Mouse (Mus musculus): ENCODE measurements around the gene Phf23. TPM values are rescaled to one million over a fixed set of nuclear protein-coding genes. Genes with fewer than 3 reads are reported as not detected.
A peak's percentile ranks its signal among the peaks of the same experiment; 100 is the strongest.

Phf23 gene
- total and polyA plus RNA-seq, 3 experiments: 11.5 to 22.8 (median 18.1) TPM

- H3K36me3 ChIP-seq (ENCODE audit: control insufficient read depth, insufficient read depth, low read length): peaks cover 3% of the 10 kb centered on the region
These were observed 15.8 kb upstream of the Phf23 start for GRCm38 (mm10) chr11:69979827-69980195.

GRCm38 (mm10) chr11:69980196-69981140 lies 15.1 kb upstream of the Phf23 start:
- no peak for TF ChIP-seq CTCF (IDR thresholded peaks at IDR 0.05)
- TF ChIP-seq POLR2A (IDR thresholded peaks at IDR 0.05; ENCODE audit: insufficient read depth, low read depth, low read length): peak; percentile 88
- peak; percentile 56; the same call in 1 of the 2 replicates for TF ChIP-seq EP300 (IDR thresholded peaks at IDR 0.05; ENCODE audit: insufficient read depth, low read depth, low read length)
- Histone ChIP-seq H3K9ac (ENCODE audit: low read depth, low read length) (peak overlapping the region; percentile 91), H3K27me3 (ENCODE audit: control insufficient read depth, insufficient read depth, low read length) (no peaks in the 10 kb centered on the region), H3K4me3 (peak overlapping the region; percentile 85), H3K36me3 (ENCODE audit: control insufficient read depth, insufficient read depth, low read length) (peaks cover 3% of the 10 kb centered on the region), H3K27ac (peak overlapping the region; percentile 90), H3K79me2 (replicated peaks; ENCODE audit: control insufficient read depth, insufficient read depth, low read length) (0 out of 2 replicates have a peak, but pooled peaks cover 1% of the 10 kb centered on the region), H3K4me1 (ENCODE audit: control insufficient read depth, insufficient read depth, low read length) (peaks cover 5% of the 10 kb centered on the region)
- DNase-seq: peak; percentile 97 to 99
- intact Hi-C loops (cut with DNase I): loop anchor here (2.0 kb wide), 1 partner anchor 14 kb away; the partner anchor contains the start of gene Phf23
- WGBS: under 1% methylated on average over 41 of the region's 60 CpGs

More at GRCm38 (mm10) chr11:69979827-69980195, 15.8 kb upstream of the Phf23 start:
- peak overlapping the region; percentile 62 for H3K9ac ChIP-seq (ENCODE audit: low read depth, low read length)
- whole genome bisulfite sequencing: 3% methylated on average over 16 of the region's 16 CpGs
- H3K27ac ChIP-seq: peak overlapping the region; percentile 90
- no peaks in the 10 kb centered on the region for H3K27me3 ChIP-seq (ENCODE audit: control insufficient read depth, insufficient read depth, low read length)
- intact Hi-C loops (cut with DNase I): loop anchor here (2.0 kb wide), 1 partner anchor 15 kb away; the partner anchor contains the start of gene Phf23
- no peak for DNase-seq
- H3K4me3 ChIP-seq: peak overlapping the region; percentile 85
- peaks cover 5% of the 10 kb centered on the region for H3K4me1 ChIP-seq (ENCODE audit: control insufficient read depth, insufficient read depth, low read length)
- H3K79me2 ChIP-seq (replicated peaks; ENCODE audit: control insufficient read depth, insufficient read depth, low read length): 0 out of 2 replicates have a peak, but pooled peaks cover 1% of the 10 kb centered on the region
- TF ChIP-seq CTCF (IDR thresholded peaks at IDR 0.05): no peak
- TF ChIP-seq POLR2A (IDR thresholded peaks at IDR 0.05; ENCODE audit: insufficient read depth, low read depth, low read length): no peak
- TF ChIP-seq EP300 (IDR thresholded peaks at IDR 0.05; ENCODE audit: insufficient read depth, low read depth, low read length): no peak

DNA sequence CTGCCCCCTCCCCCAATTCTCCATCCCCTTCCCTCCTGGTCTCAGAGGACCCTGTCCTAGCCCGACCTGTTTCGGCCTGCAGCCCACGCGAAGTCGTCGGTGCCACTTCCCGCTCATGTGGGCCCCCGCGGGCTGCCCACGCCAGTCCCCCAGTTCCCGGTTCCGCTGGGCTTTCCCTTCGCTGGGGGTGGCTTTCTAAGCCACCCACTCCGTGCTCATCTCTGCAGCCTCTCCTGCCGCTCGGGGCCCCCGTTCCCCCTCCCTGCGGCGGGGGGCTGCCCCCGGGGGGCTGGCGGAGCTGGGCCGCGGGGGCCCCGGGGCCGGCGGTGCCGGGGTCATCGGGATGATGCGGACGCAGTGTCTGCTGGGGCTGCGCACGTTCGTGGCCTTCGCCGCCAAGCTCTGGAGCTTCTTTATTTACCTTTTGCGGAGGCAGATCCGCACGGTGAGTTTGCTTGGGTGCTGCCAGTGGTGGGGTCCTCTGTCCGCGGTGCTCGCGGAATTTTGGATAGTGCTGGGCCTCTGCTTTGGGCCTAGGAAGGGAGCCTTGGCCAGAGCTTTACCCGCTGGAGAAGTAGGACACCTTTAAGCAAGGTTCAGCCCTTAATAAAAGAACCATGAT lies 14.3 kb upstream of the Phf23 start, which contains the start of gene Ctdnep1:
Gene Ctdnep1, plus strand, starts transcription at position 16 of the 622 bp plus-strand sequence.
- intact Hi-C loops (cut with DNase I): loop anchor here (2.0 kb wide), 1 partner anchor 14 kb away; the partner anchor contains the start of gene Phf23
- no peak for DNase-seq

GRCm38 (mm10) chr11:69982225-69982624 lies 13.4 kb upstream of the Phf23 start, which contains the start of gene Elp5:
TSS of gene Elp5 (minus strand) at chr11:69982517.
- no peak for DNase-seq
- 30% methylated on average over 8 of the region's 8 CpGs for WGBS
- no peak for TF ChIP-seq CTCF (IDR thresholded peaks at IDR 0.05)
- no peak for TF ChIP-seq POLR2A (IDR thresholded peaks at IDR 0.05; ENCODE audit: insufficient read depth, low read depth, low read length)
- TF ChIP-seq EP300 (IDR thresholded peaks at IDR 0.05; ENCODE audit: insufficient read depth, low read depth, low read length): no peak
- Histone ChIP-seq H3K4me1 (ENCODE audit: control insufficient read depth, insufficient read depth, low read length) (peaks cover 5% of the 10 kb centered on the region), H3K27ac (peak within 1 kb of the TSS; percentile 90), H3K79me2 (replicated peaks; ENCODE audit: control insufficient read depth, insufficient read depth, low read length) (0 out of 2 replicates have a peak, but pooled peaks cover 1% of the 10 kb centered on the region), H3K36me3 (ENCODE audit: control insufficient read depth, insufficient read depth, low read length) (peaks cover 3% of the 10 kb centered on the region), H3K9ac (ENCODE audit: low read depth, low read length) (peak within 1 kb of the TSS; percentile 91), H3K4me3 (peak within 1 kb of the TSS; percentile 85), H3K27me3 (ENCODE audit: control insufficient read depth, insufficient read depth, low read length) (no peaks in the 10 kb centered on the region)
- intact Hi-C loops (cut with DNase I): no loop called here

More for the DNA sequence above, 14.3 kb upstream of the Phf23 start, which contains the start of gene Ctdnep1:
- H3K27me3 ChIP-seq (ENCODE audit: control insufficient read depth, insufficient read depth, low read length): no peaks in the 10 kb centered on the region
- peak within 1 kb of the TSS; percentile 85 for H3K4me3 ChIP-seq
- peaks cover 5% of the 10 kb centered on the region for H3K4me1 ChIP-seq (ENCODE audit: control insufficient read depth, insufficient read depth, low read length)
- peak within 1 kb of the TSS; percentile 91 for H3K9ac ChIP-seq (ENCODE audit: low read depth, low read length)
- no peak for TF ChIP-seq POLR2A (IDR thresholded peaks at IDR 0.05; ENCODE audit: insufficient read depth, low read depth, low read length)
- no peak for TF ChIP-seq EP300 (IDR thresholded peaks at IDR 0.05; ENCODE audit: insufficient read depth, low read depth, low read length)
- TF ChIP-seq CTCF (IDR thresholded peaks at IDR 0.05): no peak
- H3K36me3 ChIP-seq (ENCODE audit: control insufficient read depth, insufficient read depth, low read length): peaks cover 3% of the 10 kb centered on the region
- H3K79me2 ChIP-seq (replicated peaks; ENCODE audit: control insufficient read depth, insufficient read depth, low read length): 0 out of 2 replicates have a peak, but pooled peaks cover 1% of the 10 kb centered on the region
- peak within 1 kb of the TSS; percentile 90 for H3K27ac ChIP-seq
- under 1% methylated on average over 41 of the region's 43 CpGs for WGBS

DNA sequence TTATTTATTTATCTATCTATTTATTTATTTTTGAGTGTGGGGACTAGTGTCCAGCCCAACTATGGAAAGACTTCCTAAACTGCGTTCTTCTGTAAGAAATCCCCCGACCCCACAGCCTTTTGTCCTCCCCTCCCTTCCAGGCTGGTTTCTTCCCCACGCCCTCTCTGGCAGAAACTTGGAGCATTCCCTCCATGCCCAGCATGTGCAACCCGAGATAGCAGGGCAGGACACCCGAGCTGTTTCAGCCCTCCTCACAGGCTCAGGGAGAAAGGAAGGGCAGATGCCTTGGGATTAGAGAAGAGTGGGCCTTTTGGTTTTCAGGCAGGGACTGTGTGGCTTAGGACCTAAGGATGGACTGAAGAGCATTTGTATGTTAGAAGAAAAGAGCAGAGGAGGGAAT lies 12.7 kb upstream of the Phf23 start:
- Histone ChIP-seq H3K27ac (peak overlapping the region; percentile 90), H3K4me3 (no peak overlapping the region; the same call in 1 of the 2 replicates), H3K9ac (ENCODE audit: low read depth, low read length) (peak overlapping the region; percentile 50), H3K27me3 (ENCODE audit: control insufficient read depth, insufficient read depth, low read length) (no peaks in the 10 kb centered on the region), H3K36me3 (ENCODE audit: control insufficient read depth, insufficient read depth, low read length) (peaks cover 3% of the 10 kb centered on the region), H3K4me1 (ENCODE audit: control insufficient read depth, insufficient read depth, low read length) (peaks cover 5% of the 10 kb centered on the region), H3K79me2 (replicated peaks; ENCODE audit: control insufficient read depth, insufficient read depth, low read length) (0 out of 2 replicates have a peak, but pooled peaks cover 1% of the 10 kb centered on the region)
- intact Hi-C loops (cut with DNase I): no loop called here
- 19% methylated on average over 5 of the region's 5 CpGs for WGBS
- TF ChIP-seq POLR2A (IDR thresholded peaks at IDR 0.05; ENCODE audit: insufficient read depth, low read depth, low read length) (no peak), EP300 (IDR thresholded peaks at IDR 0.05; ENCODE audit: insufficient read depth, low read depth, low read length) (no peak), CTCF (IDR thresholded peaks at IDR 0.05) (no peak)
- DNase-seq: peak in 1 of 2 experiments; percentile 60
